Mouse (Mus musculus) ES-E14 (cell line): ENCODE results near the gene Sf3b2.

Source experiments
- MAFK ChIP-seq: IDR thresholded peaks from 2 replicates; pipeline ENCODE4 v1.6.1; 2014; ENCODE audit warnings: mild to moderate bottlenecking, low read depth, low read length, inconsistent platforms; ENCODE audit not compliant: insufficient read depth
- ZC3H11A ChIP-seq: IDR thresholded peaks from 2 replicates; pipeline ENCODE4 v1.6.1; 2012; ENCODE audit warnings: low read depth, mild to moderate bottlenecking, inconsistent platforms, low read length, borderline replicate concordance
- ZNF384 ChIP-seq: IDR thresholded peaks from 2 replicates; pipeline ENCODE4 v1.6.1; 2012; ENCODE audit warnings: low read depth, low read length, inconsistent platforms

DNA sequence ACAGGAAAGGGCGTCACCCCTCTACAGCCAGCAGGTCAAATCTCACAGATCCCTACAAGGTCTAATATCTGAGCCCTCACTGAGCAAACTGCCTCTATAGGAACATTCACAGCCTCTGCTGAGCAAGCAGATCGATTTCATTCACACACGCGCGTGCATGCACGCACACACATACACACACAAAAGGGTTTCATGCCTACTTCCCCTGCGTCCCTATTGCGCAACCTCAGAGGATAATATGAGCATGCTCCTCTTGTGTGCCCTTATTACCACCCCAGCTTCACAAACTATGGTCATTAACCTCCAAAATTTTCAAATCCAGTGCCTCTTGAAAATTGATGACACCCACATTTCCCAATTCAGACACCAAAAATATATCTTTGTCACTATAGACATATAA, 17.9 kb upstream of the Sf3b2 start:
- TF ChIP-seq MAFK, result no peak
- TF ChIP-seq ZNF384, result no peak
- TF ChIP-seq ZC3H11A, result no peak
